Mouse (Mus musculus) kidney, adult 9 months (tissue): ENCODE data around the gene Depdc1b.

Source experiments
- DNase-seq: peaks from one replicate; pipeline ENCODE4 v3.0.0; 2022

The Depdc1b gene

GRCm38 (mm10) chr13:108315702-108316486 lies at the start of gene Depdc1b:
Gene Depdc1b, plus strand, starts transcription at chr13:108316332.
- peak; percentile 97 for DNase-seq

- no peak for DNase-seq
These were observed 48.1 kb upstream of the Depdc1b start for GRCm38 (mm10) chr13:108267841-108268634.

DNA sequence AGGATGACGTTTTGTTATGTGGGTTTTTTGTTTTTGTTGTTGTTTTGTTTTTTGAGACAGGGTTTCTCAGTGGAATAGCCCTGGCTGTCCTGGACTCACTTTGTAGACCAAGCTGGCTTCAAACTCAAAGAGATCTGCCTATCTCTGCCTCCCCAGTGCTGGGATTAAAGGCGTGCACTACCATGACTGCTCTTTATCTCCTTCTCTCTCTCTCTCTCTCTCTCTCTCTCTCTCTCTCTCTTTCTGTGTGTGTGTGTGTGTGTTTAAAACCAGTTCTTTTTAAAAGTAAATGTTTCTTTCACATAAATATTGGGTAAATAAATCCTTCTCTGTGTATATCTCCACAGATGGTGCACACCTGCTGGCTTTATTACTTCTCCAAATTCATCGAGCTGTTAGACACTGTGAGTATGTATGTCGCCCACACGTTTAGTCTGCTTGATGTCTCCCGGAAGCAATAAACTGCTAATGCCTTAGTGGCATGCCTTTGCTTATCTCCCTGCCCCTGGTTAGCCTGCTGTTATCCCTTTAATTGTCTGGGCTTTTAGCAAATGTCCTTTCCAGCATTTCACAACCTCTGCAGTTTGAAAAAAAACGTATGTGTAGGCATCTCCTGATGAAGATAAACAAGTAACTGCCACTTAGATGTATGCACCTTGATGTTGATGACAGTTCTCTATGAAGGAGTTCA lies 44.5 kb upstream of the Depdc1b start:
- DNase-seq: no peak

DNA sequence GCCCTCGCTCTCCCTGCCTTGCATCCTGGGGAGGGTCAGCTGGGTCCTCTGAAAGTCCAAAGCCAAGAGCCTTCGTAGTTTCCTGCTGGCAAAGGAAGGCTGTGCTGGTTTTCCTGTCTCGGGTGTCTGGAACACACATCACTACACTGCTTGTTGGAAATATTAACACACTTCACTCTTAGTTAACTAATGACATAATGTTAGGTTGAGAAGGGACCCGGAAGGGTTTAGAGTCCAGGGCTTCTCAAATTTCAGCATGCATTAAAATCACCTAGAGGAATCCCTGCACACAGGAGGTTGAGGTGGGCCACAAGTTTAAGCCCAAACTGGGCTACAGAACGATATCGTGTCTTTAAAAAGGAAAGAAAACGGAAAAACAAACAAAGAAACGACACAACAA lies 43.8 kb upstream of the Depdc1b start:
- DNase-seq: no peak

GRCm38 (mm10) chr13:108273034-108273433 lies 43.1 kb upstream of the Depdc1b start:
- DNase-seq: no peak

DNA sequence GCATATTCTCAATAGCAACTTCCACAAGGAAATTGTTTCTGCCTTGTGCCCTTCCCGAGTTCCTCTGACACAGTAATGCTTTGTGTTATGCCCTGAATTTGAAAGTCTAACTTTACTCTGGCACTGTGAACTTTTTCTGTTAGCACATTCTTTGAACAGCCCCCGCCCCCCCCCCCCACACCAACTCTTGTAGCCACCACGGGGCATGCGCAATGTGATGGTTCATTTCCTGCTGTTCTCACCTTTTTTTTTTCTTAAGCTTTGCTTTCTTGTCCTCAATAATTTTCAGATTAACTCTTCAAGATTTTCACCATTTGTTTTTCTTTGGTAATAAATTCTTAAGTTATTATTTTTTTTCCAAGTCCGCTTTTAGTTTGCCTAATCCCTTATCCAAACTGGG lies 42.7 kb upstream of the Depdc1b start:
- DNase-seq: no peak

DNA sequence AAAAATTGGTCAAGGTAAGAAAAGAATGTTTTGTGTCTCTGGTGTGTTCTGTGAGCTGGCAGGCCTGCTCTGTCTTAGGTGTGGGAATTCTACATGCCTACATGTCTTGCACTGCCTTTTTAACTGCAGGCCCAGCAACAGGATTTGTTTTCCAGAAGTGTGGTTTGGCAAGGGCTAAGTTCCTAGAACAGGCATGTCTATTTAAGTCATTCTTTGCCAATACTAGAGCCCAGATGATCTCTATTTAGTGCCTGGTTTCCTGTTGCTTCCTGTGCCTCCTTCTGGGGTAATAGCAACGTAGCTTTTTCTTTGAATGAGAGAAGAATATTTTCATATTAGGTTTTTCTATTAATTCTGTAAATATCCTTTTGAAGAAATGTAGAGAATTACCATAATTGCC lies 39.6 kb upstream of the Depdc1b start:
- DNase-seq: no peak

- DNase-seq: no peak
These were observed 38.8 kb upstream of the Depdc1b start for GRCm38 (mm10) chr13:108277320-108277719.

DNA sequence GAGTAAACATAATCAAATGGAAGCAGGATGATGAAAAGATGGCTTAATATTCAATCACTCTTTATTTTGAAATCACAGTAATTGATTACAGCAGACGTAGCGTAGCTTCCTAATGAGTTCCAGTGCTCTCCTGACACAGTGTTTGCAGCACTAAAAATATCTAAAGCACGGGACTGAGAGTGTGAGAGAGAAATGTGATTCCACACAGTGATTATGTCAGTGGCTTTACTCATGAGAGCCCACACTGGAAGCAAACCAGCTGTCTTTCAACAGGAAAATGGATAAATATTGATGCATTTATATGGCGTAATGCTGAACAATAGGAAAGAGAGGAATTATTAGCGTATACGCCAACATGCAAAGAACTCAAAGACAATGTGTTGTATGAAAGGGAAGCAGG lies 37.5 kb upstream of the Depdc1b start:
- DNase-seq: no peak

- DNase-seq: no peak
These were observed 31.8 kb upstream of the Depdc1b start for GRCm38 (mm10) chr13:108284312-108284711.

DNA sequence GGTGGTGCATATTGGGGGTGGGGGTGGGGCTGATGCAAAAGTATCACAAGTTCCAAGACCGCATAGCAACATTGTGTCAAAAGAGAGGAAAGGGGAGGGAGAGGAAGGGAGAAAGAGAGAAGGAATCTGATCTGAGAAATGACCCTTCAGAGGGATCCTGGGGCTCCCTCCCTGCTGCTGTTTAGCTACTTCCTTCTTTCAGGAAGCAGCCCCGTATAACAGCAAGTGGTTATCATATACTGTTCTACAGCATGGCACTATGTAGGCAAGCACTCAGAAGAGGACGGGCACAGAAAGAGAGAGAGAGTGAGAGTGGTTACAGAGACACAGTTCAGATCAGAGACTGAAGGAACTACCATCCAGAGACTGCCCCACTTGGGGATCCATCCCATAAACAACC lies 28.2 kb upstream of the Depdc1b start:
- no peak for DNase-seq

GRCm38 (mm10) chr13:108289436-108289835 lies 26.7 kb upstream of the Depdc1b start:
- DNase-seq: no peak

DNA sequence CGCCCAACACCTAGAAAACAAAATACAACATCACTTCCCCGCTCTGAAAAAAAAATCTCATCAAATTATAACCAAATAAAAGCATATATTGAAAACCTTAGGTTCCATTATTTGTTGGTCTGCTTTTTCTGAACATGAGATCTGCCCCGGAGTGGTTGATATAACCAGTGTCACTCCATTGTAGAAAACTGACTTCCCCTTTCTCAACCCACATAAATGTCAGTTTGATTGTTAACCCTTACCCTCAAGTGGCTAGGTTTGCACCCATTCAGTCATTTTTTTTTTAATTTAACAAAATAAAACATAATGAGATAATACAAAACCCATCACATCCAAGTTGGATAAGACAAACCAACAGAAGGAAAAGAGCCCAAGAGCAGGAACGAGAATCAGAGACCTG lies 25.8 kb upstream of the Depdc1b start:
- no peak for DNase-seq

GRCm38 (mm10) chr13:108297350-108298093 lies 18.6 kb upstream of the Depdc1b start:
- no peak for DNase-seq

DNA sequence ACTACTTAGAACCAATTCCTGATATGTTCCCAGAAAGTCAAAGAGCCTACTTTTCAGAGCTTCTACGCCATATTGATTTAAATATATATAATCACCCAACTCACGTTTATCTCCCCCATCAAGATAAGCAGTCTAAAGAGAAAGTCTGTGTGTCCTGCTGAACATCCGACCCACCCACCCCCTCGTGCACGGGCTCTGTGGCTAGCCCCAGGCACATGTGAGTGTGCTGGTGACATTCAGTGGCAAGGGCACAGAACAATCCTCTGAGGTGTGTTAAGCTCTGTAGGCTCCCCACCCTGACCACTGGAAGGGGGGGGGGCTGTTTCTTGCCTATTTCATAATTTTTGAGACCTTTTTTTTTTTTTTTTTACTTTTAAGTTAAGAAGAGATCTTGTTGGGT lies 17.9 kb upstream of the Depdc1b start:
- no peak for DNase-seq

- DNase-seq: peak; percentile 49
These were observed 15.7 kb upstream of the Depdc1b start for GRCm38 (mm10) chr13:108300346-108300950.

DNA sequence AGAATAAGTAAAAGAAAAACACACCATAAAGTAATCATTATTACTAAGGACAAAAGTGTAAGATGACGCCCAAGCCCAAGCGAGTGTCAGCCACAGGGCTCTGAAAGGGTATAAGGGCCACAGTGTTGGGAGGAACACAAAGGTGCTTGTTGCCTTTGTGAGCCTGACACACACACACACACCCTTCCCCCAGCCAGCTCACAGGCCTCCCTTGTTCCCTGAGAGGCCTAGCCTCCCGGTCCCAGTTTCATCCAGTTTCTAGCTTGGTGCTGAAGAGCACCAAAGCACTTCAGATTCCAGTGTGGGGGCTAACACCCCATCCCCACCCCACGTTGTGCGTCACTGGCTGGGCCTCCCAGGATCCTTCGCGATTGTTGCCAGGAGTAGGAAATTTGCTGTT lies 14.7 kb upstream of the Depdc1b start:
- DNase-seq: no peak

- DNase-seq: no peak
These were observed 13.0 kb upstream of the Depdc1b start for GRCm38 (mm10) chr13:108302957-108303675.

DNA sequence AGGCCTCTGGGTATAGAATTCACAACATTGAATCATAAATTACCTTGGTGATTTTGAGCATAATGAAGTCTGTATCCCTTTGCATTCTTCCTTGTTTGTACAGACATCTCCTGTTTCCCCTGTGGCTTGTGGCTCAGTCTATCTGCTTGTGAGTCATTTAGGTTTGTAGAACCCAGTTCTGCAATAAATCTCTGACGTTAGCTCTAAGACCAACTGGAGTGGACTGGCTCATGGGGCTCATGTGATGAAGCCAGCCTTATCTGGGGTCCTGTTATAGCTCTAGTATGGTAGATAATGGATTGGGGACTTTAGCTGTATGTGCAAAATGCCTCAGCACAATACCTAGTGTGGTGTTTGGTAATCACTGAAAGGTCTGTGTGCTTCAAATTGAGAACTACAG lies 12.3 kb upstream of the Depdc1b start:
- DNase-seq: no peak

GRCm38 (mm10) chr13:108304680-108305079 lies 11.5 kb upstream of the Depdc1b start:
- no peak for DNase-seq

GRCm38 (mm10) chr13:108316487-108316903 lies 363 bp downstream of the Depdc1b start:
- no peak for DNase-seq

DNA sequence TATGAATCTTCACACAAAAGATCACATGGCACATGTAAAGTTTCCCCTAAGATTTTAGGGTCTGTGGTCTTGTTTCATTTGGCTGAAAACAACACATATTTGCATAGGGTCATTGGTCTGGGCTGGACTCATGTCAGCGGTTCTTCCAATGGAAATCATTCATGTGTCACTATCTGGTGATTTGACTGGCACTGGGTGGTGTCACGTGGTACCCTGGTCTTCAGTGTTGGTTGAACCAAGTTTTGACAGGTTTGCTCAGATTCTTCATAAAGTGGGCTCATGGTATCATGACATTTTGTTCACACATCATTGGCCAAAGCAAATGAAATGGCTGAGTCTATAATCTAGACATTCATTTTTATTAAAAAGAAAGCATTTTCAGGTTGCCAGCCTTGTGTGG lies 1.3 kb downstream of the Depdc1b start:
- no peak for DNase-seq
